Mouse (Mus musculus): ENCODE data around the gene Zscan10.

Zscan10 gene

GRCm38 (mm10) chr17:23645894-23646293, 45.2 kb downstream of the Zscan10 start:
- DNase-seq (ENCODE audit: extremely low spot score, low spot score): no peak

- no peak for DNase-seq (ENCODE audit: extremely low spot score, low spot score)
Measured at GRCm38 (mm10) chr17:23651363-23651762, 50.7 kb downstream of the Zscan10 start.

GRCm38 (mm10) chr17:23653324-23653723, 52.7 kb downstream of the Zscan10 start:
- no peak for DNase-seq (ENCODE audit: extremely low spot score, low spot score)

GRCm38 (mm10) chr17:23654001-23654400, 53.3 kb downstream of the Zscan10 start:
- DNase-seq (ENCODE audit: extremely low spot score, low spot score): no peak

- DNase-seq (ENCODE audit: extremely low spot score, low spot score): no peak
Measured at GRCm38 (mm10) chr17:23654410-23654809, 53.8 kb downstream of the Zscan10 start.

GRCm38 (mm10) chr17:23658450-23658849, 57.8 kb downstream of the Zscan10 start:
- DNase-seq (ENCODE audit: extremely low spot score, low spot score): no peak

- no peak for DNase-seq (ENCODE audit: extremely low spot score, low spot score)
Measured at GRCm38 (mm10) chr17:23660117-23660875, 59.6 kb downstream of the Zscan10 start, which contains the start of gene Bicdl2. TSS of gene Bicdl2 (plus strand) at chr17:23660506.

Data from neural tube, embryonic 10.5 days (tissue).